Mouse (Mus musculus): ENCODE measurements around the gene Fbxl8.

The Fbxl8 gene

GRCm38 (mm10) chr8:105305211-105306145 lies 41.0 kb downstream of the Fbxl8 start, which contains the start of gene Elmo3:
Elmo3 (plus strand) TSS chr8:105305601.
- peak; percentile 81 for DNase-seq

- no peak for DNase-seq
These were observed 41.8 kb downstream of the Fbxl8 start for GRCm38 (mm10) chr8:105306146-105306691.

- no peak for DNase-seq
These were observed 43.2 kb downstream of the Fbxl8 start for GRCm38 (mm10) chr8:105307670-105308069.

GRCm38 (mm10) chr8:105308428-105308827 lies 44.0 kb downstream of the Fbxl8 start:
- DNase-seq = no peak

GRCm38 (mm10) chr8:105309142-105309847 lies 44.8 kb downstream of the Fbxl8 start:
- no peak for DNase-seq

- no peak for DNase-seq
These were observed 45.7 kb downstream of the Fbxl8 start for GRCm38 (mm10) chr8:105310118-105310517.

GRCm38 (mm10) chr8:105311718-105312117 lies 47.3 kb downstream of the Fbxl8 start:
- DNase-seq = peak; percentile 59

- peak; percentile 63 for DNase-seq
These were observed 48.5 kb downstream of the Fbxl8 start for GRCm38 (mm10) chr8:105312891-105313481.

- peak; percentile 49 for DNase-seq
These were observed 49.4 kb downstream of the Fbxl8 start for GRCm38 (mm10) chr8:105313622-105314402.

- DNase-seq = no peak
These were observed 50.8 kb downstream of the Fbxl8 start for GRCm38 (mm10) chr8:105315073-105315769.

GRCm38 (mm10) chr8:105317941-105318340 lies 53.5 kb downstream of the Fbxl8 start:
- no peak for DNase-seq

GRCm38 (mm10) chr8:105318662-105319190 lies 54.3 kb downstream of the Fbxl8 start:
- DNase-seq = no peak
